Mouse (Mus musculus): ENCODE data around the gene Narfl.

- TF ChIP-seq CTCF (IDR thresholded peaks at IDR 0.05; ENCODE audit: low read depth, low read length), result no peak
- no peak for TF ChIP-seq POLR2A (IDR thresholded peaks at IDR 0.05; ENCODE audit: extremely low read depth, insufficient read depth, low read length)
These were observed 29.3 kb upstream of the Narfl start for GRCm38 (mm10) chr17:25744311-25744710.

Data from liver, adult 2 months (tissue).